Mouse (Mus musculus): Measurements from ENCODE around the gene Ptch2.

GRCm38 (mm10) chr4:117105127-117105526 lies 9.3 kb downstream of the Ptch2 start:
- TF ChIP-seq CTCF (IDR thresholded peaks at IDR 0.05) (no peak), EP300 (IDR thresholded peaks at IDR 0.05) (no peak)
